Mouse (Mus musculus) MEL-GATA-1-ER (cell line): ENCODE data around the gene Grm4.

Source experiments
- DNase-seq: peaks from one replicate; pipeline ENCODE4 v3.0.0-alpha.2; 2012; ENCODE audit warnings: low read depth; ENCODE audit errors: extremely low read depth

The Grm4 gene

DNA sequence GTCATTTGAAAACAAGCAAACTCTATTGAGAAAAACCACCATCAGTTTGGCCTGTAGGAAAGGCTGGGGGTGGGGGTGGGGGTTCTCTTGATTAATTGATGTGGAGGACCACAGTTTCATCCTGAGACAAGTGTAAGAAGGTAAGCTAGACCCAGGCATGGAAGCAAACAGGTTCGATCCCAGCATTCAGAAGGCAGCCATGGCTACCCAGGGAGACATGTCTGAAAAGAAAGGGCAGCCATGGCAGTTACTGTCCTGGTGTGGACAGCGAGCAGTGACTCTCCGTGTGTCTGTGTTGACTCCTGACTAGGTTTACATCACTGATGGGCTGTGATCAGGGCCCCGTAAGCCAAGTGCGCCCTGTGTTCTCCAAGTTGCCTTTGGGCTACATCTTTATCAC lies at the start of gene Grm4:
TSS of gene Grm4 (minus strand) at position 101 of the 400 bp plus-strand sequence.
- DNase-seq: no peak

DNA sequence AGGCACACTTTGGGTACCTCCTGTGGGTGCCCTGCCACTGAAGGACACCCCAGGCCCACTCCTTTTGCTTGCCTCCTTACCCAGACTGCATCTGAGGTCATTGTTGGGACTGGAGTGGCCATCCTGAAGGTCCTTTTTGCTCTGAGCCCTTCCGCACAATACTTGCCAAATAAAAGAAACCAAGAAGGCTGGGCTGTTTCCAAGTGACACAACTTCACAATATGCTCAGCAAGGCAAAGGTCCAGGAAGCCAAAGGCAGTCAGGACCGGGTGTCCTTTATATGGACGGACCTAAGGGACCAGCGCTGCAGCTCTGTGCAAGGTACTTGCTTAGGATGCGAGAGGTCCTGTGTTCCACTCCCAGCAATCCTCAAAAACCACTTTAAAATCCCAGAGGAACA lies 47.0 kb upstream of the Grm4 start:
- DNase-seq: no peak

DNA sequence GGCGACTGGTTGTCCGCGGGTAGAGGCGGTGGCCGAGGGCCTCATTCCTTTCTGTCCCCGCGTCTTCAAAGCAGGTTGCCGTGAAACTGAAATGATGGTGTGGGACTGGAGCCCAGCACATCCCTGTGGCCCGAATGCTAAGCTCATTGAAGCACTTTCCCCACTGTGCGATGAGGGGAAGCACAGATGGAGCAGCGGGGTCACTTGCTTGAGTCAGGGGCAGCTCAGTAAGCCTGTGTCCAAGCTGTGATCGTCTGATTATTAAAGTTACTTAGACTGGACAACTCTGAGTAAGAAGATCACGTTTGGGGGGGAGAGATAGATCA lies 44.7 kb upstream of the Grm4 start:
- no peak for DNase-seq

DNA sequence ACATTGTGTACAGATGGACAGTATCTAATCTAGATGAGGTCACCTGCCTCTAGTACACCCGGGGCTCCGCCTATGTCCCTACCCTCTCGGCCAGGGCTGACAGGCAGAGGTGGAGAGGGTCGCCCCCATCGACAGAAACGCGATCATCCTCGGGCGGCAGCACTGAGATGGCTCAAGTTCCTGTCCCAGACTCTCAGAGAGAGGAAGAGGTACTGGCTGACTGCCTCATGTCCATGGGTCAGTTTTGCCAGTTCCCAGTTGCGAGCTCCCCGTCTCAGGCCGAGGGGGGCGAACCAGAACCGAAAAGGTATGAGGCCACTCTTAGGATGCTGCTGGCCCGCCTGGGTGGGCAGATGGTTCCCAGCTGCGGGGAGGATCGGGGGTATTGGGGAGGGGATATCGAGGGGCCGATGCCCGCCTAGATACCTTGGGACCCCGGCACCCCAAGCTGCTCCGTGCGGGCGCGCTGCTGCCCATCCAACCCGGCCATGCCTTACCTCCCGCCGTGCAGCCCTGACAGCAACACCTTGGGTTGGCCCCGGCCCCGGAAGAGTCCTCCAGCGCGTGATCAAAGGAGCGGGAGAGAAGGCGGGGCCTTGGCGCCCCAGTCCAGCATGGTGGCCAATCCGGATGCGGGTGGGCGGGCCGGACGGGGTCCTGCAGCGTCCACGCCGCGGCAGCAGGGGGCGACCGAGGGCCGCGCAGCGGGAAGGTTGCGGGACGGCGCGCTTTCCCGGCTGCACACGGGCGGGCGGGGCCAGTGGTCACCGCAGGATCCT lies 44.1 kb upstream of the Grm4 start, which contains the start of gene AI413582:
TSS of gene AI413582 (minus strand) at position 594 of the 779 bp plus-strand sequence.
- DNase-seq: no peak

DNA sequence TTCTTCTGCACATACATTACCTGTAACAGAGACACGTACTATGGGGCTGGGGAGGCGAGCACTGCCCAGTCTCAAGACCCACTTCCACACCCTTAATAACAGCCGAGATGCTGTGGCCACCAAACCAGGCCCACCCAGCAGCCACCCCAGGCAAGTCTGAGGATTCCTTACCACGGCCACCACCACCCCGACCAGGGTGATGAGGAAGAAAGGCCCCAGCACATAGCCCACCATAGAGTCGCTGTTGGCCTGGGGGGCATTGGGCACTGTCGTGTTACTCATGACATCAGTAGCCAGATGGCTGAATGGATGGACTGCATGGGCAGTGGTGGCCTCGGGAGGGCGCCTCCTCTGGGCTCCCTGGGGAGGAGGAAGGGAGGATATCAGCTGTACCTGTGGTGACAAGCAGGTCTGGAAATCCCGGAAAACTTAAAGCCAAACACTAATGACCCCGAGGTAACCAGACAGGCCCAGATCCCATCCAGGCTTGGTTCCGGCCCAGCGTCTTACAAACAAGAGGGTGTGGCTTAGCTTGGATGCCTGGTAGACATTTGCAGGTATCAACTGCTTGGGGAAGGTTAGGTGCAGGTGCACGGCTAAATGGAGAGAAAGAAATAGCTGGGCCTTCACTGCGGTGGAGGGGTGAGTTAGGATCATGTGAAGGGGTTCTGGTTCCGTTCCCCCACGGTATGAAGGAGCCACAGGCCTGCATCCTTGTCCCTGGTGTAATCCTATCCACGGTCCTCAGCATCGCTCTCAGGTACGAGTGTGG lies 43.4 kb upstream of the Grm4 start:
- DNase-seq: no peak

DNA sequence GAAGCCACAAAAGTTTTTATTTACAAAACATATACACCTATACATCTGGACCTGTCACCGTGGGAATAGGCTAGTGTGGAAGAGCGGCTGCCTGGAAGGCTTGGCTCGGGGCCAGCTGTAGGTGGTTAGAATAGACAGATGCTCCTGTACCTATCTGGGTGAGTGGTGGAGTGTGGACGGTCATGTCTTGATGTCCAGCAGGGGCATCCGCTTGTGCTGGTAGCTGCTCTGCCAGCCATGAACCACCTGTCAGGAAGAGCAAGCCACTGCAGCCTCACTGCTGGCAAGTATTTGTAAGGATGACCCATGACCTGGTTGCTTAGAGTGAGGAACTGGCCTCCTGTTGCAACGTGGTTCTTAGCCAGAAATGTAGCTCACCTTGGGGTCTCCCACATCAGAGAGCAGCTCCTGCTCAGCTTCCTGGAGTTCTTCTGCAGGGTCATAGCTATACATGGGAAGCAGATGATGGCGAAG lies 42.6 kb upstream of the Grm4 start:
- no peak for DNase-seq

DNA sequence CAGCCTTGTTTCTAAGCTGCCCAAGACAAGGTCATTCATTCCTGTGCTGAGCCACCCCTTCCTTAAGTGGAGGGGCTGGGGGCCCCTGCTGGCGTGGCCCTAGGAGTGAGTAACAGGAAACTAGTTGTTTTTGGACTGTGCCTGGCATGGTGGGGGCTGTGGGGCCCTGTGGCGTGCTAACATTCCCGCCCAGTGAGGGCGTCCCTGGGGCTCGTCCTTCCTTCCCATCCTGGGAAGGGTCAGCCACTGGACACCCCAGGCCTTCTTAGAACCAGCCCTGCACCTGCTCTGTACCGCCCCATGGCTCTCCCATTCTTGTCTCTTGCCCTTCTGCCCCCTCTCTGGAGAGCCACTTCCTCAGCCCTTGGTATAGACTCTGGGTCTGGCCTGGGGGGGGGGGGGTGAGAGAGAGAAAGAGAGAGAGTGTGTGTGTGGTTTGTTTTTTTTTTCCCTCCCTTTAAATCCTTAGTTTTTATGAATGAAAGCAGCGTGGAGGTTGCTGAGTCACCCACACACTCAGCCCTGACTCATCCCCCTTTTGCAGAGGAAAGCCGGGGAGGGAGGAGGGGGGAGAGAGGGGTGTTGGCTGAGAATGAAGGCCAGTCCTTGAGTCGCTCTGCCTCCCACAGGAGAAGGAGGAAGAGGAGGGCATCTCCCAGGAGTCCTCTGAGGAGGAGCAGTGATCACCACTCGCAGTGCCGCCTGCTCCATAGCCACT lies 40.8 kb upstream of the Grm4 start:
- DNase-seq: no peak

DNA sequence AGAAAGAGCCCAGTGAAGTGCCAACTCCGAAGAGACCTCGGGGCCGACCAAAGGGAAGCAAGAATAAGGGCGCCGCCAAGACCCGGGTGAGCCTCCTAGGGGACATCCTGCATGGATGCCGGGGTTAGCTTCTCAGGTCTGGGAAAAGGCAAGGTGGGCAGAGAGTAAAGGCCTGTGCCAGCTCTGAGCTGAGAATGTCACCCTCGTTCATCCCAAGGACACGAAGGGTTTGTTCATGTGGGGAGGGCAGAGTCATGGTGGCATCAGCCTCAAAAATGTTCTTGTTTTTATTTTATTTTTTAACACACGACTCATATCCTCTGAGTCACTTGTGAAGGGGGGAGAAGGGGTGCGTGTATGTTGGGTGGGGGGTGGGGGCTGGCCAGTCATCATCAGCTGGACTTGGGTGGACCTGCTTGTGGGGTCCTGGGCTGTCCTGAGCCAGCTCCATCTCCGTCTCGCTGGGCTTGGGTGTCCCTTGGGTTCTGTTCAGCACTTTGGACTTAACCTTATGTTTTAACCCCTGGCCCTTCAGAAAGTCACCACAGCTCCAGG lies 39.8 kb upstream of the Grm4 start:
- DNase-seq: no peak

DNA sequence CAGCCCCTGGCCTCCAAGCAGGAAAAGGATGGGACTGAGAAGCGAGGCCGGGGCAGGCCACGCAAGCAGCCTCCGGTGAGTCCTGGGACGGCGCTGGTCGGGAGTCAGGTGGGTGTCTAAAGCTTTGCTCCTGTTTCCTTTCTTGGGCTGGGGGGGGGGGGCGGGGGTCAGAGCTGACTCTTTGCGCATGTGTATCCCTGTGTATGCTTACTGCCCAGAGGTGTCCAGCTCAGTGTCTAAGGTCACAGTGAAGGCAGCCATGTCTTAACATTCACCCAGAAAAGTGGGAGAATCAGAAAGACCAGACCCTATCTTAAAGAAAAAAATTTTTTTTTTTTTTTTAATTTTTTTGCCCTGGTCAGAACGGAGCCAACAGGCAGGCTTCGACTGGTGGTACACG lies 38.4 kb upstream of the Grm4 start:
- no peak for DNase-seq

DNA sequence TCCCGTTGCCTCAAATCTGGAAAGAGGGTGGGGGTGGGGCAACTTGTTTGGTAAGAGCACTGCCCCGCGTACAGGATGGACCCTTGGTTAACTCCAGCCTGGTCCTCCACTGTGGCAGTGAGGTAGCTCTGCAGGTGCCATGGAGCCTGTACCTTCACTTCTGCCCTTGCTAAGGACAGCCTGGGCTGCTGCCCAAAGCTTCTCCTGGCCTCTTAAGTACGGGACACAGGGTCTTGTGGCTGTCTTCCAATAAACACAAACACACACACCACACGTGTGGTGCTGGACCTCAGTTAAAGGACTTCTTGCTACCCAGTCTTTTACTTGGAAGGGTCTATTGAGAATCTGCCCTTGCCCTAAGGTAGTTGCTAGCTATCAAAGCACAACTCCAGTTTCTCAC lies 37.6 kb upstream of the Grm4 start:
- no peak for DNase-seq

DNA sequence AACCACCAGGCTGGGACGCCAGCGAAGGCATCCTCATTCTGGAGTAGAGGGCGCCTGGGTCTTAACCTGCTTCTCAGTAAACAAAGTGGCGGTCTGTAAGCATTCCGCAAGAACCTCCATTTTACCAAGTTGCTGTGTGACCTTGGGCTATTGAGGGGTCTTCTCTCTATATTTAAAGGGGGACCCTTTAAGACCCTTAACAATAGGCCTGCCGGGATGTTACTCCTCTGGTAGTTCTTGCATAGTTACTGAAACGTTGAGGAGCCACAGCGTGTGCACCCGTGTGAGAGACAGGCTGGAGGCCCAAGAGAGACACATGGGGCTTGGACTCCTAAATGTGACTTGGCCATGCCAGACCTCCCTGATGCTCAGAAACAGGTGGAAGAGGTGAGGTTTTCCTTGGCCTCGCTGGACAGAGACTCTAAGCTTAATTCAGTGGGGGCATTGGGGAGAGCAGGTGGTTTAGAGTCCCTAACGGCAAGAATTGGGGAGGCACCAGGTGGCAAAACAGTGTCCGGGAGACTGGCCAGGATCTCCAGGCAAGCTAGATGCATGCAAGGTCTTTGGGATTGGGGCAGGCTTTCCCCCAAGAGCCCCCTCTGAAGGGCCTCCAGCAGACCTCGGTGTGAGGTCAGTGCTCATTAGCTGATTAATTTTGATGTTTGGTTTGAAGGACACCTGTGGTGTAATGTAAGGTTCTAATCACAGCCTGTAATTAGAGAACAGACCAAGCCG lies 36.9 kb upstream of the Grm4 start:
- no peak for DNase-seq

DNA sequence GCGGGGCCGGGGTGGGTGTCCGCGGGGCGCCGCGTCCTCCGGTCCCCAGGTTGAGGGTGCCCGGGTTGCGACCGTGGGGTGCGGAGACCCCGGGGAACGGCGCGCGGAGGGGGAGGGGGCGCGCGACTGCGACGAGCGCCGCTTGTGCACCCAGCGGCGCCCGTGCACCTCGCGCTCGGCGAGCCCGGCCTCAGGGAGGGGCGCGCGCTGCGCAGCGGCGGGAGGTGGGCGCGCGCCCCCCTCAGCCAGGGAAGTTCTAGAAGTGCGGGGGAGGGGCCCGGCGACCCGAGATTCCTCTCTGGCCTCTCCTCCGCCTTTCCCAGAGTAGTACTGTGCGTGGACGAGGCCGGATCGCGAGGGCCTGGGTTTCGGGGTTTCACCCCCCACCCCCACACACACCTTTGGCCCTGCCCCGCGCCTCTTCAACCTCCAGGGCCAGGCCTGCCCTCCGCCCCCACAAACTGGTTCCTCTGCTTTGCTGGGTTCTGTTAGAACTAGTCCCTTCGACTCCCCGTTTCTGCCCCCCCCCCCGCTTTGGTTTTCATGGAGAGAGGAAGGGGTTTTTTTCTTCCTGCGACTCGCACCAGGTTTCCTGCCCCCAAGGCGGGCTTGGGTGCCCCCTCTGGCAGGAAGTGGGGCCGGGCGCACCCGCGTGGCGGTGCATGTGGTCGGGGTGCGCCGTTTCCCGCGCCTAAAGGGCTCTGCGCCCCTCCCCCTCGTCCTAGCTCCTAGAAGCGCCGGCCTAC lies 36.2 kb upstream of the Grm4 start:
- no peak for DNase-seq

DNA sequence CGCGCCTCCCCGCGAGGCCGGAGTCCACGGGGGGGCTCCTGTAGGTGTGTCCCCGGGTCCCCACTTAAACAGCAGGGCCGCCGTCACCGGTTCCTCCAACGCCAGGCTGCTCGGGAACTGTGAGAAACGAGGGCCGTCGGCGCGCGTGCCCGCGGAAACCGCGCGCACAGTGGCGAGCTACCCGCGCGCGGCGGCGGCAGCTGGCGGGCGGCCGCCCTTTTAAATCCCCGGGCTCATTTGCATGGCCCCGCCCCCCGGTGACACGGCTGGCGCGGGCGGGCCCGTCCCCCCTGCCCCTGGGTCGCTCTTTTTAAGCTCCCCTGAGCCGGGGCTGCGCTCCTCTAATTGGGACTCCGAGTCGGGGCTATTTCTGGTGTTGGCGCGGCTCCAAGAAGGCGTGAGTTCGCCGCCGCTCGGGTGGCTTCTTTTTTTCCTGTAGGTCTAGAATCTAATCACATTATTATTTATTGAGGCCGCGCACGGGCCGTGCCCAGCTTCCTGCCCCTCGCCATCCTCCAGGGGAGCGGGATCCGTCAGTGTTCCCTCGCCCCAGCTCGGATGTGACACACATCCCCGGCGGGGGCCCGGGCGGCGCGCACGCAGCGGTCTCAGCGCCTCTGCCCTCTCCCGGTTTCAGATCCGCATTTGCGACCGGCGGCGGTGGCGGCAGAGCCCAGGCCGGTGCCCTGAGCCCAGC lies 35.3 kb upstream of the Grm4 start, which contains the start of gene Hmga1:
TSS of gene Hmga1 (plus strand) at position 183 of the 697 bp plus-strand sequence.
- DNase-seq: peak; percentile 68

DNA sequence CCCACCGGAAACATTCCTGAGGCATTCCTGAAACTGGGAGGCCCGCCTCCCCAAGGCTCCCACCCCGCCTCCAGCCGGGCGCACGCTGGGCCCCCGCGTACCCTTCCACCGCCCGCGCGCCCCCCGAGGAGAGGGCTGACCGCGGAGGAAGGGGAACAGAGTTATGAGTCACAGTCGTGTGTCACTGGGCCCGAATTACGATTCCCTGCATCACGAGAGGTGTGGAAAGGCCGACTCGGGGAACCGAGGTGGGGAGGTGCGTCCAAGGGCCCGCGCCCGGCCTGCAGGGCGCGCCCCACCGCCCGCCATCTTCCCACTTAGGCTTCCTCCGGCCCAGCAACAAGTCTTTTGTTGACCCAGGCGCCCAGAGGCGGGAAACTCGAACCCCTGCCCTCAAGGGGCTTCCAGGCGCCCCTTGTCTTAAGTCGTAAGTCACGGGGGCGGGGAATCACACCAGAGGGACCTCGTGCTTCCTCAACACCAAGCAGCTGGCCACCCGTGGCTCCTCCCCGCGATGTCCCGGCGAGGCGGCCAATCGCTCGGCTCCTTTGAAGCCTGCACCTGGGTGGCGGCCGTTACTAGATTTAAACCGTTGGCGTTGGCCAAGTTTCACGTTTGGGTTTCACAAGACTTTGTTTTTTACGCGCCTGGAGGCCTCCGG lies 34.4 kb upstream of the Grm4 start:
- peak; percentile 89 for DNase-seq

DNA sequence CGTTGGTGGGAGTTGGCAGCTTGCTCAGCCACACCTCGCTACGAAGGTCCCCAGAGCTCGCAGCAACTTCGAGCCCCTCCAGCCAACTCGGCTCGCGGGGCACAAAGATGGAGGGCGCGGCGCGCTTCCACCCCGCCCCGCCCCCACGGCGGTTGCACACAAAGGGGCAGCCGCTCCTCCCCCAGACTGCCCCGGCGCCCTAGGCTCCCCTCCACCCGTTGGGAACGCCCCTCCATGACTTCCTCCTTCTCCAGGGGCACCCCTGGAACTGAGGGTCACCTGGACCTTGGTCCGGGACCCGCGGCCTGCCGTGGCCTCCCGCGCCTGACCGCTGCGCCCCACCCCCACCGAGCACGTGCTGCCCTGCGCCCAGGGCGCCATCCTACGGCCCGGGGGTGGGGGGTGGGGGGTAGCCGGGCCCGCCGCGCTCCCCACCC lies 33.9 kb upstream of the Grm4 start:
- no peak for DNase-seq

DNA sequence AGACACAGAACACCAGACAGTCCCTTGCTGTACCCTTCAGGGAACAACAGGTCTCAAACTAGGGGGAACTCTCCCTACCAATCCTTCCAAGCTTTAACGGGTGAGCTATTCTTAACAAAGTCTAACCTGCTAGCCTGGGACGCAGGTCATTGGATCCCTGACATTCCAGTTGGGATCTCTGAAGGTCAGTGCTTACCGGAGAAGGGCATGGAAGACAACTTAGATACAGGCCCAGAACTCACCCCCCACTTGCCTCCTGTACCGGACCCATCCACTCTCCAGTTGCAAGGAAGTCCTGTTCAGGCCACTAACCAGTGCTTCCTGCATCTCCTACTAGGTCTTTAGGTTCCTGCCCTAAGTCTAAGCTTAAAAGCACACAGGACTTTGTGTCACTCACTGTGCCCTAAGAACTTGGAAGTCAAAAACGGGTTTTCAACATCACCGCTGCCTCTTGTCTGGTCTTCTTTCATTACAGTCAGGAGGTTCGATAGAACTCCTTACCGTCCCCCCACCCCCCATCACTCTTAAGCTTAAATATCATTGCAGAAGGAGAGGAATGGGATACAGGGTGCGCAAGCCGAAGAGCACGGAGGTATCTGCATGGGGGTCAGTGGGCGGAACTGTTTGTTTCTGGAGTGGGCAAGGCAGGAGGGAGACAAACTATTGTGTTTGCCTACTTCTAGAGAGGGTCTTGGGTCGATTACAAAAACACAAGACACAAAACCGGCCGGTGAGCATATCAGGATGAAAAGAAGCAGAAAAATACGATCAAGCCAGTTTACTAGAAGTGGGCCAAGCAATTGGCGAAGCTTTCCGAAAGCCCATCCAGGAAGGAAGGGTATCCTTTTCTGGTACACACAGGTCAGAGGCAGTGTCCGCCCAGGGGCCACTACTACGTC lies 33.1 kb upstream of the Grm4 start:
- DNase-seq: no peak

DNA sequence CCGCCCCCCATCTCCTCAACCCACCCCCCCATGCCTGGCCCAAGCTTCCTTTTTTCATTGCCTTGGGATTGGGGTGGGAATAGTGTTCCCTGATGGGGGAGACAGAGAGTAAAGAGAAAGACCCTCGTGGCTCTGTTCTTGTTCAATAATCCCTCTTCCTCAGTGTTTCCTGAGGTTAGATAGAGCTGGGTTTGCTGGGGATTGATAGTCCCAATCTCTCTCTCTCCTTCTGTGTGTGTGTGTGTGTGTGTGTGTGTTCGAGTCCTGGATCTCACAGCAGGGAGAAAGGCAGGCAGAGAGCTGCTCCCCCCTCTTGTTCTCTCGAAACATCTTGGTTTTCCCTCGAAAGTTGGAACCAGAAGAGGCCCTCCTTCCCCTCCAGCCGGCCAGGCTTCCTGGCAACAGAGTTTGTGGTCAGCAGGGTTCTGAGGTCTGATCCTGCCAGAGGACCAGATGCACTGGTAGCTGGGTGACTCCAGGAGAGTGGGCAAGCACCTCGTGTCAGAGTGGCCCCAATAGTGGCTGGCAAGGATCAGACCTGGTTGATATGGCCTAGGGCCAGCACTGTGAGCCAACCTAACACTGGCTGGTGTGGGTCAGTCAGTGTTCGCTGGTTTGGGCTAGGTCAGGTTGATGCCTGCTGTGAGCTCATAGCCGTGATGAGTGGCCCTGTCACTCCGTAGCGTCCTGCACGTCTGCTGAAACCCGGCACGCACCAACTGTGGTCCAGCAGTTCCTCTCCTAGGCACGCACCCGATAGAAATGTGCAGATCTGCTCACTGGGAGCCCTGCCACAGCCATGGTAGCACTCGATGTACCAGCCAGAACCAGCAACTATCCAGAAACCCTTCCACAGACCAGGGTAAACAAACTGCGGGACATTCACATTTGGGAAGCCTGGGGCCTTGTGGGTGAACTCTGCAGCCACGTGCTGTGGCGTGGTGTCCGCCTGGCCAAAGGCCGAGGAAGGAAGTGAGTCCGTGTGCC lies 31.3 kb upstream of the Grm4 start:
- no peak for DNase-seq
